Mouse (Mus musculus): ENCODE data around the gene Adamts3.

- TF ChIP-seq CTCF (IDR thresholded peaks at IDR 0.05; ENCODE audit: low read depth) (no peak), EP300 (IDR thresholded peaks at IDR 0.05; ENCODE audit: low read depth) (no peak)
These were observed 251.5 kb downstream of the Adamts3 start for GRCm38 (mm10) chr5:89631599-89631998.
